Mouse (Mus musculus): ENCODE results near the gene Gck. TPM values are rescaled to one million over a fixed set of nuclear protein-coding genes. Genes with fewer than 3 reads are reported as not detected.
"Not testable (repeated sequence)": the region's sequence is repeated elsewhere in the genome, so short reads cannot be mapped to it uniquely, and the experiment has no call there.

Gck gene
- polyA plus RNA-seq, 1 experiment from 2014 or later: 0.72 TPM

GRCm38 (mm10) chr11:5893807-5894206 lies 56.1 kb downstream of the Gck start:
- Histone ChIP-seq H3K27ac (peak overlapping the region; percentile 86), H3K36me3 (no peaks in the 10 kb centered on the region), H3K9me3 (replicated peaks) (no peaks in the 10 kb centered on the region), H3K9ac (no peak overlapping the region), H3K4me2 (no peak overlapping the region), H3K4me3 (no peak overlapping the region), H3K4me1 (replicated peaks) (peaks cover 84% of the 10 kb centered on the region), H3K27me3 (0 out of 2 replicates have a peak, but pooled peaks cover 5% of the 10 kb centered on the region)
- 54% methylated on average over 6 of the region's 6 CpGs for WGBS
- no peak for ATAC-seq (replicated peaks; ENCODE audit: insufficient number of reproducible peaks, insufficient read depth, low FRiP score, low read depth)

- Histone ChIP-seq H3K27ac (peak overlapping the region; percentile 86), H3K27me3 (0 out of 2 replicates have a peak, but pooled peaks cover 2% of the 10 kb centered on the region), H3K4me3 (no peak overlapping the region), H3K4me1 (replicated peaks) (peaks cover 81% of the 10 kb centered on the region), H3K9ac (no peak overlapping the region), H3K4me2 (no peak overlapping the region), H3K9me3 (replicated peaks) (no peaks in the 10 kb centered on the region), H3K36me3 (no peaks in the 10 kb centered on the region)
- 28% methylated on average over 4 of the region's 4 CpGs for WGBS
- ATAC-seq (replicated peaks; ENCODE audit: insufficient number of reproducible peaks, insufficient read depth, low FRiP score, low read depth): 0 out of 2 replicates have a peak, but pooled peaks have one; percentile 8
These were observed 57.0 kb downstream of the Gck start for GRCm38 (mm10) chr11:5892810-5893368.

DNA sequence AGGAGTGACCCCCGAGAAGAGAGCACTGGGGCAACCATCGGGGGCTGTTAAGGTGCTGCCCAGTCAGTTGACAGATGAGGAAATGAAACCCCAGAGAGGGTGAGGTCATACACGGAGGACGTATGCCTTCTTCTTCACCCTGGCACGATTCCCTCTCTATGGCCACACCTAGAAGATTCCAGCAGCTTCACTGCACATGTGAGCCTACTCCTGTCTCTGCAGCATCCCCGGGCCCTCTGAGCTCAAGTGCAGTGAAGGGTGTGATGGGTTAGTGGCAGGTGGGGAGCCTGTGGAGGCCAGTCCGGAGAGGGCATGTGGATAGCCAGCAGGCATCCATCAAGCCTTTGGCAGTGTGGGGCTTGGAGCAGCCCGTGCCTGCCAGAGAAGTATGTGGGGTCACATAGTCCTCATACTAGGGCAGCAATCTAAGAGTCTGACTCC lies 57.7 kb downstream of the Gck start:
- H3K27me3 ChIP-seq: no peaks in the 10 kb centered on the region
- ATAC-seq (replicated peaks; ENCODE audit: insufficient number of reproducible peaks, insufficient read depth, low FRiP score, low read depth): peak; percentile 27
- no peaks in the 10 kb centered on the region for H3K36me3 ChIP-seq
- WGBS: 7% methylated on average over 8 of the region's 8 CpGs
- H3K9me3 ChIP-seq (replicated peaks): no peaks in the 10 kb centered on the region
- no peak overlapping the region for H3K9ac ChIP-seq
- H3K4me1 ChIP-seq (replicated peaks): peaks cover 81% of the 10 kb centered on the region
- peak overlapping the region; percentile 86 for H3K27ac ChIP-seq
- H3K4me2 ChIP-seq: no peak overlapping the region; the same call in 1 of the 2 replicates
- no peak overlapping the region for H3K4me3 ChIP-seq

GRCm38 (mm10) chr11:5888563-5888962 lies 61.3 kb downstream of the Gck start:
- WGBS: 54% methylated on average over 5 of the region's 5 CpGs
- not testable (repeated sequence) for ATAC-seq (replicated peaks; ENCODE audit: insufficient number of reproducible peaks, insufficient read depth, low FRiP score, low read depth); H3K36me3 ChIP-seq; H3K9ac ChIP-seq; H3K27me3 ChIP-seq; H3K4me2 ChIP-seq; H3K9me3 ChIP-seq (replicated peaks); H3K4me3 ChIP-seq
- Histone ChIP-seq H3K27ac (peak overlapping the region; percentile 74), H3K4me1 (replicated peaks) (peaks cover 70% of the 10 kb centered on the region)

GRCm38 (mm10) chr11:5887250-5887649 lies 62.6 kb downstream of the Gck start:
- H3K9ac ChIP-seq: no peak overlapping the region
- peak overlapping the region; percentile 48 for H3K27ac ChIP-seq
- no peaks in the 10 kb centered on the region for H3K36me3 ChIP-seq
- no peak overlapping the region for H3K4me3 ChIP-seq
- WGBS: 46% methylated on average over 5 of the region's 5 CpGs
- no peaks in the 10 kb centered on the region for H3K9me3 ChIP-seq (replicated peaks)
- H3K27me3 ChIP-seq: no peaks in the 10 kb centered on the region
- H3K4me1 ChIP-seq (replicated peaks): peaks cover 58% of the 10 kb centered on the region
- no peak for ATAC-seq (replicated peaks; ENCODE audit: insufficient number of reproducible peaks, insufficient read depth, low FRiP score, low read depth)
- H3K4me2 ChIP-seq: no peak overlapping the region

GRCm38 (mm10) chr11:5886187-5886586 lies 63.7 kb downstream of the Gck start:
- H3K27me3 ChIP-seq: no peaks in the 10 kb centered on the region
- no peak overlapping the region; the same call in 1 of the 2 replicates for H3K9ac ChIP-seq
- no peak overlapping the region for H3K4me3 ChIP-seq
- H3K4me1 ChIP-seq (replicated peaks): peaks cover 48% of the 10 kb centered on the region
- H3K4me2 ChIP-seq: no peak overlapping the region
- ATAC-seq (replicated peaks; ENCODE audit: insufficient number of reproducible peaks, insufficient read depth, low FRiP score, low read depth): no peak
- peak overlapping the region; percentile 48; the same call in 1 of the 2 replicates for H3K27ac ChIP-seq
- H3K9me3 ChIP-seq (replicated peaks): no peaks in the 10 kb centered on the region
- H3K36me3 ChIP-seq: no peaks in the 10 kb centered on the region
- WGBS: 14% methylated on average over 9 of the region's 9 CpGs

DNA sequence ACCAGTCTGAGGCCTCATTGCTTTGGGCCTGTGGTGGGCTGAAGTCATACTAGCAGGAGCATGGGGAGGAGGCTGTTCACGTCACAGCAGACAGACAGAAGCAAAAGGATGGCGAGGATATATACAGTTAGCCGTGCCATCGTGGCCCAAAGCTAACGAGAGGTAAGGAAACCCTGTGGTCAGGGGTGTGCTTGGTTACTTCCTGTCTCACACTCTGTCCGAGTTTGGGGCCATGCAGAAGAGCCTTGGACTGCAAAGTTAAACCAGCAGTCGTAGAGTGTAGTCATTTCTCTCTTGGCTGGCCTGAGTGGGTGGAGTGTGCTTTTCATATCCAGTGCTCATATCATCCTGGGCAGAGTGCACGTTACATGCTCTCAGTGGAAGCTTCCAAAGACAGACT lies 67.4 kb downstream of the Gck start:
- Histone ChIP-seq H3K27ac (peak overlapping the region; percentile 2; the same call in 1 of the 2 replicates), H3K4me3 (no peak overlapping the region)
- ATAC-seq (replicated peaks; ENCODE audit: insufficient number of reproducible peaks, insufficient read depth, low FRiP score, low read depth): no peak

GRCm38 (mm10) chr11:5879905-5880304 lies 70.0 kb downstream of the Gck start:
- WGBS: 60% methylated on average over 5 of the region's 5 CpGs
- no peak for ATAC-seq (replicated peaks; ENCODE audit: insufficient number of reproducible peaks, insufficient read depth, low FRiP score, low read depth)
- Histone ChIP-seq H3K9ac (no peak overlapping the region), H3K27ac (no peak overlapping the region), H3K36me3 (peaks cover 3% of the 10 kb centered on the region; the same call in 1 of the 2 replicates), H3K9me3 (replicated peaks) (no peaks in the 10 kb centered on the region), H3K4me1 (replicated peaks) (peaks cover 24% of the 10 kb centered on the region), H3K4me3 (no peak overlapping the region), H3K27me3 (no peaks in the 10 kb centered on the region), H3K4me2 (no peak overlapping the region)

More for the DNA sequence above, 67.4 kb downstream of the Gck start:
- no peaks in the 10 kb centered on the region for H3K27me3 ChIP-seq
- peaks cover 23% of the 10 kb centered on the region for H3K4me1 ChIP-seq (replicated peaks)
- H3K36me3 ChIP-seq: no peaks in the 10 kb centered on the region
- no peak overlapping the region for H3K9ac ChIP-seq
- no peaks in the 10 kb centered on the region for H3K9me3 ChIP-seq (replicated peaks)
- WGBS: 49% methylated on average over 8 of the region's 8 CpGs
- H3K4me2 ChIP-seq: no peak overlapping the region

GRCm38 (mm10) chr11:5878661-5879060 lies 71.2 kb downstream of the Gck start:
- Histone ChIP-seq H3K27ac (peak overlapping the region; percentile 87), H3K4me2 (peak overlapping the region; percentile 79), H3K4me3 (peak overlapping the region; percentile 87), H3K36me3 (peaks cover 11% of the 10 kb centered on the region), H3K9ac (peak overlapping the region; percentile 49), H3K4me1 (replicated peaks) (peaks cover 24% of the 10 kb centered on the region), H3K27me3 (no peaks in the 10 kb centered on the region), H3K9me3 (replicated peaks) (no peaks in the 10 kb centered on the region)
- 35% methylated on average over 8 of the region's 8 CpGs for WGBS
- ATAC-seq (replicated peaks; ENCODE audit: insufficient number of reproducible peaks, insufficient read depth, low FRiP score, low read depth): no peak

DNA sequence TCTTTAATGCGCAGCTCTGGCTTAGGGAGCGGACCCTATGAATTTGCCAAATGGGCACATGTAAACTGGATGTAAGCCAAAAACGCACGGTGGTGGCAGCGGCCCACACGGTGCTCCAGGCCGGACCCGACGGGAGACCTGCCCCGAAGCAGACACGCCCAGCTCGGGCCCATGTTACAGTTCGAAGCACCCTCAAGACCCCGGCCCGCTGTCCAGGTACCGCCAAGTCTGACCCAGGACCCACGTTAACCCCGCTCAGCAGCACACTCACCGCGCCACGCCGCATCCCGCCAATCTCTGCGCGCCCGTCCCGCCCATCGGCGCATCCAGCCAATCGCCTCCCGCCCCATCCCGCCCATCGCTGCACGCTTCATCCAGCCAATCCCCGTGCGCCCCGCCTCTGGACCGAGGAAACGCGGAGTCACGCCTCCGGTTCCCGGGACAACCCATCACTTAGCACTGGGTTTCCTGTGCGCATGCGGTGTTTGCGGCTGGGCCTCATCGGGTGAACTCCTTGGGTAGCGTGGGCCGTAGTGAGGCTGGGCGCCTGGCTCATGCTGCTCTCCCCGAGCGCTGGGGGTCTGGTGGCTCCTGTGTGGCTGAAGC lies 71.9 kb downstream of the Gck start, which contains the start of gene Pold2:
Gene Pold2 (minus strand): TSS at position 372 of the 606 bp plus-strand sequence.
- H3K9me3 ChIP-seq (replicated peaks): no peaks in the 10 kb centered on the region
- peak; percentile 97 for ATAC-seq (replicated peaks; ENCODE audit: insufficient number of reproducible peaks, insufficient read depth, low FRiP score, low read depth)
- H3K4me2 ChIP-seq: peak within 1 kb of the TSS; percentile 79
- no peaks in the 10 kb centered on the region for H3K27me3 ChIP-seq
- H3K27ac ChIP-seq: peak within 1 kb of the TSS; percentile 87
- H3K9ac ChIP-seq: peak within 1 kb of the TSS; percentile 81
- peak within 1 kb of the TSS; percentile 87 for H3K4me3 ChIP-seq
- H3K36me3 ChIP-seq: peaks cover 17% of the 10 kb centered on the region
- peaks cover 24% of the 10 kb centered on the region for H3K4me1 ChIP-seq (replicated peaks)
- under 1% methylated on average over 52 of the region's 52 CpGs for WGBS

DNA sequence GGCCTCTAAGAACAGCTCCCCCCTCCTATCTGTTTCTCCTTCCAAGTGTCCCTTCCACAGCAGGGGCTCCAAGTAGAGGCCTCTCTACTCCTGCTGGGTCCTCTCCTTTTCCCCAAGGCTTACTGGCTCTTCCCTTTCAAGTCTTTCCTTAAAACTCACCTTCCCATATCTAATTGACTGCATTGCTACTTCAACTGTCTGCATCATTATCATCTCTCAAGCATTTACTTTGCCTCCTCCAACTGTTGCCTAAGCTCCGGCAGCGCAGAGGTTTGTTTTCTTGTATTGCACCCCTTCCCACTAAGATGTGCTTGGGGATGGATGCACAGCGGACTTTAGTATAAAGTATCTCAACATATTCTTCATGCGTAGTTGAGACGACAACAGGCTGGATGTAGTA lies 72.5 kb downstream of the Gck start:
- WGBS: 2% methylated on average over 5 of the region's 5 CpGs
- 0 out of 2 replicates have a peak overlapping the region, but pooled peaks have one; percentile 10 for H3K27ac ChIP-seq
- ATAC-seq (replicated peaks; ENCODE audit: insufficient number of reproducible peaks, insufficient read depth, low FRiP score, low read depth): no peak
- peak overlapping the region; percentile 87 for H3K4me3 ChIP-seq
- H3K36me3 ChIP-seq: peaks cover 23% of the 10 kb centered on the region
- peaks cover 24% of the 10 kb centered on the region for H3K4me1 ChIP-seq (replicated peaks)
- H3K27me3 ChIP-seq: no peaks in the 10 kb centered on the region
- peak overlapping the region; percentile 81 for H3K9ac ChIP-seq
- H3K9me3 ChIP-seq (replicated peaks): no peaks in the 10 kb centered on the region
- peak overlapping the region; percentile 79 for H3K4me2 ChIP-seq
